Mouse (Mus musculus): ENCODE results near the gene Abcg4.
A peak's percentile ranks its signal among the peaks of the same experiment; 100 is the strongest.
"Not testable (repeated sequence)": the region's sequence is repeated elsewhere in the genome, so short reads cannot be mapped to it uniquely, and the experiment has no call there.

The Abcg4 gene

GRCm38 (mm10) chr9:44288076-44288958 is at the start of gene Abcg4:
Abcg4 (minus strand) TSS chr9:44288615.
- DNase-seq (ENCODE audit: low read depth, low spot score) = no peak

DNA sequence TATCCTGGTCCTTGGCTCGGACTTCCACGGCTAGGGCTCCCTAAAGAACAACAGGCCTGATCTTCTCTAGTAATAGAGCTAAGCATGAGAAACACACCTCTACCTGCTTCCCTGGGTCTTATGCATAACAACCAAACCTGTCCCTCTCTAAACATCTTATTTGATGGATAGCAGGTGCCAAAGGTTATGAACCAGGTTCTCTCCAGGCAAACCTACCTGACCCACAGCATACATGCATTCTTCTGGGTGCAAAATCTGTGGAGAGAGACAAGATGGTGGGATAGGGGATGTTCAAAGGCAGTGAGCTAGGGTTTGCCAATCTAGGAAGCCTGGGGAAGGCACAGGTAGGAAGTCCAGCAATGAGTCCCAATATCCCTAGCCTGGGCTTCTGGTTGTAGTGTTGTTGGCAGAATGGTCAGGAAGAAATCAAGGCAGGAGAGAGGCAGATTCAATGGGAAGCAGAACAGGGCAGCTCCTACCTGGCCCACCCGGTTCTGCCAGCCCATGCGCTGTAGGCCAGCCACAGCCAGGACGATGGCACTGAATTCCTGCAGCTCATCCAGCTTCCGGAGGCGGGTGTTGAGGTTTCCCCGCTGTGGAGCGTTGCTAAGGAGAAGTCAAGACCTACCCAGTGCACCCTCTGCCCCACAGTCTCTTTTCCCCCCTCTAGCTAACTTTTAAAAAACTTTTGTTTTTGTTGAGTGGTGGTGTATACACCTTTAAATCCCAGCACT is 49.2 kb upstream of the Abcg4 start:
- DNase-seq (ENCODE audit: low read depth, low spot score) = no peak

GRCm38 (mm10) chr9:44336964-44337363 is 48.5 kb upstream of the Abcg4 start:
- no peak for DNase-seq (ENCODE audit: low read depth, low spot score)

GRCm38 (mm10) chr9:44336513-44336912 is 48.1 kb upstream of the Abcg4 start:
- DNase-seq (ENCODE audit: low read depth, low spot score) = not testable (repeated sequence)

DNA sequence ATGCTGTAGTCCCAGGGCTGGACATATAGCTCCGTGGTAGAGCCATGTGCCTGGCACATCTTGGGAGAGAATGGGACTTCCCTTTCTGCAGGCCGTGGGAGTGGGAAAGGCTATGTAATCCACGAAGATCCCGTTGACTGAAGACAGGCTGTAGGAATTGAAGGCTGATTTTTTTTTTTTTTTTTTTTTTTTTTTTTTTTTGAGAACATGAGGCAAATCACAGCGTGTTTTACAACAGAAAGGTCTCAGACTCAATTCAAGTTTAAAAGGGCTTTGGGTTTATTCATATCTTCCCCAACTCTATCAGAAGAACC is 47.6 kb upstream of the Abcg4 start:
- DNase-seq (ENCODE audit: low read depth, low spot score) = no peak

DNA sequence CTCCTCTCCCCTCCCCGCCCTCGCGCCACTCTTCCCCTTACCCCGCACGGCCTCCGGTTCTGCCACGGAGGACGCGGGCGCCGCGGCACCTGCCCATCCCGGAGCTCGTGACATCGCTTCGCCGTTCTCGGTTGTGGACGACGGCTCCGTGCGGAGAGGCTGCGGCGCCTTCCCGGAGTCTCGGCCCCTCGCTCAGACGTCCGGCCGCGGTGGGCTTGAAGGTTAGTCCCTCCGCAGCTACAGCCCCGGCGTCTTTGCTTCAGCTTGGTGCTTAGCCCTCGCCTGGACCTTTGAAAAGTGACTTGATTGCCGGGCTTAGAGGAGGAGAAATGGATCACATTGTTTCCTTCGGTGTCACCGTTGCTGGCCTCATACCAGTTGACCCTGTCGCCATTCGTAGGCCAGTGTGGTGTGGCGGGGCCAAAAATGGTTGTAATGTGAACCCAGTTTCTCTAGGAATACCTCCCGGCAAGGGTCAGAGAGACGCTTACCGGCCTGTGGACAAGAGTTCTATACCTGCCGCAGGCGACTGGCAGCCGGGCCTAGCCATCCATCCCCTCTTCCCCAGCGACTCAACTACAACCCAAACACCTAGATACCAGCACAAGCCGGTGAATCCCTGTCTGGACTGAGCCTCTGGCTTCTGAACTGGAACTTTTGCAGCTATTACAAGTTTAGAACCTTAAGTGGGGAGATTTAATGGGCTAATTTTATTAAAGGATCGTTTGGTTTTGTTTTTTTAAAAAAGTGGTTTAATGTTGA is 47.1 kb upstream of the Abcg4 start:
- DNase-seq (ENCODE audit: low read depth, low spot score) = no peak

DNA sequence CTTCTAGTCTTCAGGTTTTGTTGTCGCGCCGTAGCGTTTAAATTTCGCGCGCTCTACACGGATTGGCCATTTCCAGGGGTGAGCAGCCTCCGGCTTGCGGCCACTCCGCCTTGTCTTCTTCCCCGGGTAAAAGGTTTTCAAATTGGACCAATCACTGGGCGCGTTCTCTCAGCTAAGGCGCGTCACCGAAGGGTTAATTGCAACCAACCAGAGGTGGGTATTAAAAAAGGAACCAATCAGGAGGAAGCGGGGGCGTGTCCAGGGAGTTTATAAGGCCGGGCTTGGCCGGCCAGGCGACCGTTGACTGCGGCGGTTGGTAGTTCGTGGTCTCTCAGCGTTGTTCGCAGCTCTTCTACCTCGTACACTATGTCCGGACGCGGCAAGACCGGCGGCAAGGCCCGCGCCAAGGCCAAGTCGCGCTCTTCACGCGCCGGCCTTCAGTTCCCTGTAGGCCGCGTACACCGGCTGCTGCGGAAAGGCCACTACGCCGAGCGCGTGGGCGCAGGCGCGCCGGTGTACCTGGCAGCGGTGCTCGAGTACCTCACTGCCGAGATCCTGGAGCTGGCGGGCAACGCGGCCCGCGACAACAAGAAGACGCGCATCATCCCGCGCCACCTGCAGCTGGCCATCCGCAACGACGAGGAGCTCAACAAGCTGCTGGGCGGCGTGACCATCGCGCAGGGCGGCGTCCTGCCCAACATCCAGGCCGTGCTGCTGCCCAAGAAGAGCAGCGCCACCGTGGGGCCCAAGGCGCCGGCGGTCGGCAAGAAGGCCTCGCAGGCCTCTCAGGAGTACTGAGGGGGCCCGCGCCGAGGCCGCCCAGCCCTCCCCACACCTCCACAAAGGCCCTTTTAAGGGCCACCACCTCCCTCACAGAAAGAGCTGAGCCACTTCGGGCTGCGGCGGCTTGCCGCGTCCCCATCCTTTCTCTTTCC is 46.2 kb upstream of the Abcg4 start, which contains the start of gene H2afx:
Gene H2afx (plus strand): TSS at position 299 of the 935 bp plus-strand sequence.
- peak; percentile 100 for DNase-seq (ENCODE audit: low read depth, low spot score)

- no peak for DNase-seq (ENCODE audit: low read depth, low spot score)
Observed at GRCm38 (mm10) chr9:44332918-44333638, 44.7 kb upstream of the Abcg4 start.

- DNase-seq (ENCODE audit: low read depth, low spot score) = no peak
Observed at GRCm38 (mm10) chr9:44330736-44331135, 42.3 kb upstream of the Abcg4 start.

- DNase-seq (ENCODE audit: low read depth, low spot score) = no peak
Observed at GRCm38 (mm10) chr9:44327926-44328325, 39.5 kb upstream of the Abcg4 start.

GRCm38 (mm10) chr9:44327064-44327711 is 38.8 kb upstream of the Abcg4 start:
- DNase-seq (ENCODE audit: low read depth, low spot score) = no peak

- DNase-seq (ENCODE audit: low read depth, low spot score) = peak; percentile 84
Observed at GRCm38 (mm10) chr9:44326371-44327063, 38.1 kb upstream of the Abcg4 start.

DNA sequence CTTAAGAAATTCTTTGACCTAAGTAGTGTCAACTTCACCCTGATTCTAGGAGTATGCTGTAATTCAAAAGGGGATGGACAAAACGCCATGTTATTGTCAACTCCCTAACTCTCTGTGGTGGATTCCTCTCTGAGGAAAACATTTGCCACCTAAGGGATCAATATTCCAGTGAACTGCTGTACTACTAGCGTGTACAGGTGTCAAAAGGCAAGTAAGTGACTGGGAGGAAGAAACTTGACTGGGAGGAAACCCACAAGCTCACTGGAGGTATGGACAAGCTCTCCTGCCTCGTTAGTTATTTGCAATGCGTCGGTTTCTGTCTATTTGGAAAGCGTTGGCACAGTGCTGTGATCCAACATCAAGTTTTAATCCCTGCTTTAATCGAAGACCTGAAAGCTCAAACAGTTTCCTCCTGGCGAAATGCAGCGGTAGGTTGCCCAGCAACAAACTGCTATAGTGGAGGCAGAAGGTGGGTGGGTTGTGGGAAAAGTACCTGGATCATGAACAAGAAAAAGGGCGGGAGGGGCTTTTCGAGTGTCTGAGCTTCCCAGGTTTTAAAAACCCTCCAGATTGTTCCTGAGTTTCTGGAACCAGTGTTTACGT is 37.5 kb upstream of the Abcg4 start, which contains the start of gene Dpagt1:
Gene Dpagt1 (plus strand): TSS at position 252 of the 603 bp plus-strand sequence.
- no peak for DNase-seq (ENCODE audit: low read depth, low spot score)

GRCm38 (mm10) chr9:44325032-44325767 is 36.8 kb upstream of the Abcg4 start:
- DNase-seq (ENCODE audit: low read depth, low spot score) = not testable (repeated sequence)

GRCm38 (mm10) chr9:44324147-44324546 is 35.7 kb upstream of the Abcg4 start:
- no peak for DNase-seq (ENCODE audit: low read depth, low spot score)

DNA sequence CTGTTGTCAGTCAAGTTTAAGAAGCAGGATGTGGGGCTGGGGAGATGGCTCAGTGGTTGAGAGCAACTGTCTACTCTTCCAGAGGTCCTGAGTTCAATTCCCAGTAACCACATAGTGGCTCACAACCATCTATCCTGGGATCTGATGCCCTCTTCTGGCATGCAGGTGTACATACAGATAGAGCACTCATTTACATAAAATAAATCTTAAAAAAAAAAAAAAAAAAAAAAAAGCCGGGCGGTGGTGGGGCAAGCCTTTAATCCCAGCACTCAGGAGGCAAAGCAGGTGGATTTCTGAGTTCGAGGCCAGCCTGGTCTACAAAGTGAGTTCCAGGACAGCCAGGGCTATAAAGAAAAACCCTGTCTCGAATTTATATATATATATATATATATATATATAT is 35.2 kb upstream of the Abcg4 start:
- not testable (repeated sequence) for DNase-seq (ENCODE audit: low read depth, low spot score)

DNA sequence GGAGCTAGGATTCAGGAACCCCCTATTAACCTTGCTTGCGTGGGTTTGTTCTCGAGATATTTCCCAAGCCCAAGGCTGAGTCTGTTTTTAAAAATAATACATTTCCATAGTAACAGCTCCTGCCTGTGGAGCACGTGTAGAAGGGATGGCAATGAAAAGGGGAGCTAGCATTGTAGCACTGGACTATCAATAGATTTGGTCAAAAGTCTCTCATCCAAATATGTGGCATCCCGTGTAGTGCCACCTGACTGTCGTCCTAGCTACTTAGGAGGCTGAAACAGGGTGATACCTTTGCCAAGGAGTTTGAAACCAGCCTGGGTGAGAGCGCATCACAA is 32.4 kb upstream of the Abcg4 start:
- DNase-seq (ENCODE audit: low read depth, low spot score) = no peak

Data from skeletal muscle tissue, adult 2 months (tissue).